Mouse (Mus musculus): ENCODE data around the gene Ttc21a. TPM values are rescaled to one million over a fixed set of nuclear protein-coding genes. Genes with fewer than 3 reads are reported as not detected.

Ttc21a gene
- 0.12 and 0.23 TPM in 2 replicates for polyA plus RNA-seq (2012; rRNA removed)

GRCm38 (mm10) chr9:119937005-119937773, at the start of gene Ttc21a, which contains the start of gene Gorasp1:
Gene Ttc21a, plus strand, starts transcription at chr9:119937606.
Gene Gorasp1, minus strand, starts transcription at chr9:119937565.

GRCm38 (mm10) chr9:119894339-119895009, 42.9 kb upstream of the Ttc21a start, which contains the start of gene Wdr48:
Gene Wdr48, plus strand, starts transcription at chr9:119894878.

GRCm38 (mm10) chr9:119984536-119985011, 47.2 kb downstream of the Ttc21a start, which contains the start of gene Csrnp1:
Gene Csrnp1, minus strand, starts transcription at chr9:119984658.

Other genes with a start within 250 kb of the Ttc21a start
- 0.05 TPM in 2 replicates for gene Scn10a, start 218.3 kb upstream of the Ttc21a start, polyA plus RNA-seq (2012; rRNA removed)
- gene Scn11a, start 112.2 kb upstream of the Ttc21a start, polyA plus RNA-seq (2012; rRNA removed), result 0.01 TPM in 1 of 2 replicates, not detected in the other
- 16.0 and 17.1 TPM in 2 replicates for gene Wdr48, start 42.7 kb upstream of the Ttc21a start, polyA plus RNA-seq (2012; rRNA removed)
- 5.2 and 6.1 TPM in 2 replicates for gene Gorasp1, start within 50 bp of the Ttc21a start, polyA plus RNA-seq (2012; rRNA removed)
- 1.8 and 3.0 TPM in 2 replicates for gene Csrnp1, start 47.1 kb downstream of the Ttc21a start, polyA plus RNA-seq (2012; rRNA removed)
- gene Xirp1, start 86.0 kb downstream of the Ttc21a start, polyA plus RNA-seq (2012; rRNA removed), result 0.02 TPM in 1 of 2 replicates, not detected in the other
- 1.1 and 1.6 TPM in 2 replicates for gene Cx3cr1, start 132.3 kb downstream of the Ttc21a start, polyA plus RNA-seq (2012; rRNA removed)
- gene Ccr8, start 154.5 kb downstream of the Ttc21a start, polyA plus RNA-seq (2012; rRNA removed), result not detected in 2 replicates
- gene Slc25a38, start 172.8 kb downstream of the Ttc21a start, polyA plus RNA-seq (2012; rRNA removed), result 102 and 109 TPM in 2 replicates
- gene Rpsa, start 190.1 kb downstream of the Ttc21a start, polyA plus RNA-seq (2012; rRNA removed), result 1,453 and 1,626 TPM in 2 replicates
- not detected in 2 replicates for gene Mobp, start 212.1 kb downstream of the Ttc21a start, polyA plus RNA-seq (2012; rRNA removed)

Data from liver, embryonic 14 days (tissue).